Mouse (Mus musculus) kidney, adult 2 months (tissue): ENCODE data around the gene Syne4. TPM values are rescaled to one million over a fixed set of nuclear protein-coding genes. Genes with fewer than 3 reads are reported as not detected.

ENCODE experiments used
- DNase-seq: peaks from one replicate; pipeline ENCODE4 v3.0.0; 2021
- H3K27ac ChIP-seq: fragments of 200-500 bp; 2 replicates; pipeline ENCODE4 v1.5.1; 2012; ENCODE audit warnings: low read depth, low read length, control low read depth, inconsistent platforms; ENCODE audit not compliant: insufficient read depth
- H3K27me3 ChIP-seq: fragments of 200-500 bp; replicated peaks from 2 replicates; pipeline ENCODE4 v1.6.1; 2012; ENCODE audit warnings: mild to moderate bottlenecking, moderate library complexity, low read length, inconsistent platforms; ENCODE audit not compliant: control insufficient read depth, insufficient read depth
- H3K36me3 ChIP-seq: fragments of 200-500 bp; 2 replicates; pipeline ENCODE4 v1.6.1; 2012; ENCODE audit warnings: mild to moderate bottlenecking, moderate library complexity, low read length, inconsistent platforms; ENCODE audit not compliant: control insufficient read depth, insufficient read depth
- H3K4me1 ChIP-seq: fragments of 200-500 bp; 2 replicates; pipeline ENCODE4 v1.6.1; 2011; ENCODE audit warnings: low read length; ENCODE audit not compliant: control insufficient read depth, insufficient read depth
- H3K4me3 ChIP-seq: fragments of 200-500 bp; 2 replicates; pipeline ENCODE4 v1.5.1; 2011; ENCODE audit warnings: mild to moderate bottlenecking, low read depth, low read length, control low read depth; ENCODE audit not compliant: insufficient read depth
- CTCF ChIP-seq: fragments of 200-500 bp; conservative IDR thresholded peaks from 2 replicates; pipeline ENCODE4 v1.5.1; 2011; ENCODE audit warnings: low read depth, mild to moderate bottlenecking, control low read depth, low read length, moderate library complexity, mixed read lengths; ENCODE audit not compliant: insufficient read depth, insufficient read length
- POLR2A ChIP-seq: fragments of 200-500 bp; IDR thresholded peaks from one replicate; pipeline ENCODE4 v1.6.1; 2011; ENCODE audit warnings: low read depth, low read length, control low read depth
- WGBS: fragments of 180-500 bp; shearing (Covaris S2); methylation state at CpG from one replicate; pipeline ENCODE4 v1.1.7; 2018; 5-methylcytosine and 5-hydroxymethylcytosine counted together
- polyA plus RNA-seq: library from polyadenylated mRNA; depleted of rRNA; stranded (reverse); fragments of >200 nt; gene quantifications from 2 replicates; pipeline ENCODE4 v1.2.3, GENCODE M21; 2012

Syne4 gene
- polyA plus RNA-seq, 1 experiment: 162 TPM

DNA sequence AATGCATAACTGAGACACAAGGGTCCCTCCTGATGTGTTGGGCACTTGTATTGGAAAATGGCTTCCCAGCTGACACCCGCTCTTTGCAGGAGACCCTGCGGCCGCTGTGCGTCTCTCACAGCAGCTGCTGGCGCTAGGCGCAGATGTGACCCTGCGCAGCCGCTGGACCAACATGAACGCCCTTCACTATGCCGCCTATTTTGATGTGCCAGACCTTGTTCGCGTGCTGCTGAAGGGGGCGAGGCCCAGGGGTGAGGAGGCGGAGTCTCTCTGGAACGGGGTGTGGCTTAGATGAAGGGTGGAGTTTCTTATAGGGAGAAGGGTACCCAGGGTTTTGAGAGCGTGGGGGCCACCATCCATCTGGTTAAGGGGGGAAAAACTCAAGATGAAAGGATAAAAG, 17.3 kb upstream of the Syne4 start:
- Histone ChIP-seq H3K27me3 (no peaks in the 10 kb centered on the region), H3K4me1 (no peaks in the 10 kb centered on the region), H3K36me3 (no peaks in the 10 kb centered on the region), H3K4me3 (no peak overlapping the region), H3K27ac (no peak overlapping the region)
- TF ChIP-seq CTCF (no peak), POLR2A (no peak)
- DNase-seq: no peak
- WGBS: 87% methylated on average over 16 of the region's 16 CpGs

GRCm38 (mm10) chr7:30300914-30301313, 13.7 kb upstream of the Syne4 start:
- Histone ChIP-seq H3K4me3 (no peak overlapping the region), H3K36me3 (no peaks in the 10 kb centered on the region), H3K4me1 (no peaks in the 10 kb centered on the region), H3K27me3 (no peaks in the 10 kb centered on the region), H3K27ac (no peak overlapping the region)
- peak; percentile 72 for TF ChIP-seq CTCF
- no peak for TF ChIP-seq POLR2A
- 57% methylated on average over 3 of the region's 3 CpGs for WGBS
- no peak for DNase-seq

DNA sequence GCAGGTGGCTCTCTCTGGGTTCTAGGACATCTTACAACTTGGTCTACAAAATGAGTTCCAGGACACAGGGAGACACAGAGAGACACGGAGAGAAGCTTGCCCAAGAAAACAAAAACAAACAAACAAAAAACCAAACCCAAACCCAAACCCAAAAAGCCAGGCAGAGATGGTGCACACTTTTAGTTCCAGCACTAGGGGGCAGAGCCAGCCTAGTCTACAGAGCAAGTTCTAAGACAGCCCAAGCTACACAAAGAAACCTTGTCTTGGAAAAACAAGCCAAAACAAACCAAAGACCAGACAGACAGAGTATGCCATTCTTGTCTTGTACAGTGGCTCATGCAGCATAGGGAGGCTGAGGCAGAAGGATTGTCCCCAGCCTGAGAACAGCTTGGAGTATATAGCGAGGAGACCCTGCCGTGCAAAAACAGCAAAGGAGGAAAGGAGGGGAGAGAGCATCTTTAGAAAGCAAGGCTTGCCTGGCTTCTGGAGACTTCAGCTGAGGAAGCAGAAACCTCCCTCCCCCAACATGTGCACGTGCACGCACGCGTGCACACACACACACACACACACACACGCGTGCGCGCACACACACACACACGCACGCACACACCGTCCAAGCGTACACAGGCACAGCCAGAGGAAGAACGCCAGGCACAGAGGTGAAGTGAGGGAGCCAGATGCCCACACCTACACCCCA, 8.4 kb upstream of the Syne4 start:
- no peak for DNase-seq
- no peak overlapping the region for H3K27ac ChIP-seq
- 86% methylated on average over 16 of the region's 16 CpGs for WGBS
- H3K4me1 ChIP-seq: no peaks in the 10 kb centered on the region; the same call in 1 of the 2 replicates
- H3K36me3 ChIP-seq: no peaks in the 10 kb centered on the region
- H3K27me3 ChIP-seq: no peaks in the 10 kb centered on the region
- peak; percentile 63 for TF ChIP-seq CTCF
- no peak for TF ChIP-seq POLR2A
- H3K4me3 ChIP-seq: no peak overlapping the region

DNA sequence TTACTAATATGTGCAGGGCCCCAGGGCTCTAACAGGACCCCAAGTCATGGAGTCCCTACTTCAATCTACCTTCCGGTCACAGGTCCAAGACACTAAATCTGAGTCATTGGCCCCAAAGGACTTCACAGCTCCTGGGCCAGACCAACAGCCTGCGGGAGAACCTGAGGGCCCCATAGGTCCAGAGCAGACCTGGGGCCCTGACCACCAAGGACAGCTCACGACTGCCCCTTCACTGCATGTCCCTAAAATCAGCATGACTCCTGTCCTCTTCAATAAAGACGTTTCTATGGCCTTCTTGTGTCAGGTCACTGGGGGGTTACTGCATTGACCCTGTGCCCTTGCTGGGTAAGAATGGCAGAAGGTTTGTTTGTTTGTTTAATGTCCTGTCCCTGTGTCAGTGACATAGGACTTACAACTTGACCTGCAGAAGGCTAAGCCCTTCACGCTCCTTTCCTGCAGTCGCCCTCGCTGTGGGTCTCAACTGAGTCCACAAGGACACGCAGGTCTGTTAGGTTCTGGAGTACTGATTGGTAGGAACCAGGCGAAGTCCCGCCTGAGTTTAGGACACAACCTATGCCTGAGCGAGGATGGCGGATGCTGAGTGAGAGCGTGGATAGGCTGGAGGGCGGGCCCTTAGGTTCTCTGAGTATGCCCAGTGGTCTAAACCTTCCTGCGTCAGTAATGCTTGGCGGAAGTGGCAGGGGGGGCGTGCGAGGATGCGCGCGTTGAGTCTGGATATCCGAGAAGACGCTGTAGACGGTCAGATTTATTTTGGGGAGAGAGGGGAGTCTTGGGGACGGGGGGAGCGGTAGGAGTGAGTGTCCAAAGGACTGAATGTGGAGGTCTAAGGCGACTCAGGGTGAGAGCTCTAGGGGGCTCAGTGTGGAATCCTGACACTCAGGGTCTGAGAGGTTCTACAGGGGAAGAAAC, 6.3 kb upstream of the Syne4 start, which contains the start of gene Alkbh6:
Gene Alkbh6, plus strand, starts transcription at position 642 of the 930 bp plus-strand sequence.
- Histone ChIP-seq H3K27me3 (no peaks in the 10 kb centered on the region), H3K4me1 (no peaks in the 10 kb centered on the region; the same call in 1 of the 2 replicates), H3K27ac (peak within 1 kb of the TSS; percentile 91), H3K4me3 (peak within 1 kb of the TSS; percentile 59), H3K36me3 (no peaks in the 10 kb centered on the region)
- WGBS: 4% methylated on average over 27 of the region's 27 CpGs
- DNase-seq: peak; percentile 98
- peak; percentile 97 for TF ChIP-seq POLR2A
- no peak for TF ChIP-seq CTCF

DNA sequence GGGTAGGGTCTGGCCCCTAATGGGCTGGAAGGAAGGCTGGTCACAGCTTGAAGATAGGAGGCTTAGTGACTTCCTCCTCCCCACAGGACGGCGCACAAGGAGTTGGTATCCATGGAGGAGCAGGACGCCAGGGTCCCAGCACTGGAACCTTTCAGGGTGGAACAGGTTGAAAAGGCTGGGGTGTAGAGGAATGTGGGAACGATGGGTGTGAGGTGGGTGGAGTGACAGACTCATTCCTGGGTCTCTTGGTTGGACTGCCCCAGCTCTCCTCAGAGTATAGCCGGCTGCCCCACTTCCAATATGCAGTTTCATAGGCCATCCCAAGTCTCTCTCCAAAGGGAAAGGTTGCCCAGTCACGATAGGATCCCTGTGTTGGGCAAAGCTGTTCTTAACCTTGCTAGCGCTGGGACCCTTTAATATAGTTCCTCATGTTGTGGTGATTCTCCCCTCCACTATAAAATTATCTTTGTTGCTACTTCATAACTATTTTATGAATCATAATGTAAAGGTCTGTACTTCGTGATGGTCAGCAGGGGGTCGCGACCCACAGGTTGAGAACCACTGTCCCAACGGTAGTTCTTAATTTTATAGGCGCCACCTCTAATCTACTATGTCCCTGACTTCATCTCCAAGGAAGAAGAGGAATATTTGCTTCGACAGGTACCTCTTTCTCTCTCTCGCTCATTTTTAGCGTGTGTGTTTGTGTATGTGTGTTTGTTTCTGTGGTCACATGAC, 5.0 kb upstream of the Syne4 start:
- Histone ChIP-seq H3K27ac (peak overlapping the region; percentile 28; the same call in 1 of the 2 replicates), H3K36me3 (no peaks in the 10 kb centered on the region), H3K4me3 (peak overlapping the region; percentile 59), H3K4me1 (no peaks in the 10 kb centered on the region; the same call in 1 of the 2 replicates), H3K27me3 (no peaks in the 10 kb centered on the region)
- peak; percentile 52 for DNase-seq
- WGBS: 45% methylated on average over 15 of the region's 15 CpGs
- TF ChIP-seq CTCF (no peak), POLR2A (peak; percentile 46)

DNA sequence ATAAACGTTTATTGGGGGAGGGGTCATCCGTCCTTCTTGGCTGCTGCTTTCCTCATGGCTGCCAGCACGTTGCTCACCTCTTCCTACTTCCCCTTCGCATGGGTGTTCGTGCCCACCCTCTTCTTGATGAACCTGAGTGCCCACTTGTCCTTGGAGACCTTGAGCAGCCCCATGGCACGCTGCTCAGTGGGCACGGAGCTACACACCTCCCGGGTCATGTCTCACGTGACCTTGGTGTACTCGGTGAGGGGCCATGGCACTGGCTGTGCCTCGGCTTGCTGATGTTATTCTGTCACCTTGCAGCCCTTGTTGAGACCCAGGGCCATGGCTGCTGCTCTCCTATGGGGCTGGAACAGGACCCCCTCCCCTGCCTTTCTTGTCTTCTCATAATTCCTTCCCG, 4.5 kb upstream of the Syne4 start:
- Histone ChIP-seq H3K27ac (peak overlapping the region; percentile 28; the same call in 1 of the 2 replicates), H3K27me3 (no peaks in the 10 kb centered on the region), H3K4me3 (no peak overlapping the region), H3K4me1 (no peaks in the 10 kb centered on the region; the same call in 1 of the 2 replicates), H3K36me3 (no peaks in the 10 kb centered on the region)
- WGBS: 61% methylated on average over 12 of the region's 12 CpGs
- peak; percentile 60 for DNase-seq
- TF ChIP-seq CTCF (no peak), POLR2A (peak; percentile 87)
